Mouse (Mus musculus): Measurements from ENCODE around the gene Pitpnm2. TPM values are rescaled to one million over a fixed set of nuclear protein-coding genes. Genes with fewer than 3 reads are reported as not detected.
A peak's percentile ranks its signal among the peaks of the same experiment; 100 is the strongest.

Pitpnm2 gene
- polyA plus RNA-seq, 1 experiment from 2014 or later: 7.5 TPM

GRCm38 (mm10) chr5:124119204-124119603 lies 130.4 kb downstream of the Pitpnm2 start:
- no peak overlapping the region for H3K4me3 ChIP-seq
- 0 out of 2 replicates have a peak overlapping the region, but pooled peaks have one; percentile 2 for H3K9ac ChIP-seq
- H3K4me2 ChIP-seq: no peak overlapping the region
- ATAC-seq (ENCODE audit: insufficient number of reproducible peaks, low FRiP score): no peak
- 75% methylated on average over 5 of the region's 5 CpGs for WGBS
- H3K9me3 ChIP-seq (replicated peaks): no peaks in the 10 kb centered on the region
- peaks cover 34% of the 10 kb centered on the region for H3K4me1 ChIP-seq (replicated peaks)
- H3K36me3 ChIP-seq: peaks cover 80% of the 10 kb centered on the region
- no peak overlapping the region for H3K27ac ChIP-seq (ENCODE audit: poor library complexity, severe bottlenecking)
- H3K27me3 ChIP-seq (replicated peaks): no peaks in the 10 kb centered on the region

DNA sequence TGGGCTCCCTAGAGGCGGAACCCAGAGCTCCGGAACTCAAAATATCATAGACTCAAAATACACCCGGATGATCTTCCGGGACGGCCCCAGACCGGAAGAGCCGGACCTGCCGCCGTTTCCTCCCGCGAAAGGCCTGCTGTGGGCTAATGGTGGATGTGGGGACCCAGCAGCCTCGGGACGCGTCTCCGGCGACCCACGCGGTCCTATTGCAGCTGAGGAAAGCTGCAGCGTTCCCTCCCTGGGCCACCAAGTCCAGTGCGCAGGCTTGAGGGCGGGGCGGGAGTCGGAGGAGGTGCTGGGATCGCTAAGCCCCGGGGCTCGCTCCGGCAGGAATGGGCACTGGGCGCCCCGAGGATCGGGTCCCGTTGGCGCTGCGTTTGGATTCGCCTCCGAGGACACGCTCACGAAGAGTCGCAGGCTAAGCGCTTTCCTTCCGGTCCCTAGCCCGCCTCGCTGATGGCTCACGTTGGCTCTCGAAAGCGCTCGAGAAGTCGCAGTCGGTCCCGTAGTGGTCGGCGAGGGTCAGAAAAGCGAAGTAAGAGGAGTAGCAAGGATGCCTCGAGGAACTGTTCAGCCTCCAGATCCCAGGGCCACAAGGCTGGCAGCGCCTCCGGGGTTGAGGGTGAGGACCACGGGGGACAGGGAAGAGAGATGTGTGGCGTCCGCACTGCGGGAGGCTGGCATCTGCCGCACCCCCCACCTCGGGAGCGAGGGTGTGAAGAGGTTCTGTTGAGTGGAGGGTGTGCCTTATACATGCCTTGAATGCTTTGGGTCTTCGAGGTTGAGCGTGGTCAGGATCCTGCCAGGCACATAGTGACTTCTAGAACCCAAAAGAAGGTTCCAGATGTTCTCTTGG lies 133.3 kb downstream of the Pitpnm2 start, which contains the start of gene Arl6ip4:
Gene Arl6ip4, plus strand, starts transcription at position 100 of the 856 bp plus-strand sequence.
- Histone ChIP-seq H3K4me2 (peak within 1 kb of the TSS; percentile 89), H3K27ac (ENCODE audit: poor library complexity, severe bottlenecking) (peak within 1 kb of the TSS; percentile 63), H3K9me3 (replicated peaks) (no peaks in the 10 kb centered on the region), H3K27me3 (replicated peaks) (no peaks in the 10 kb centered on the region), H3K9ac (peak within 1 kb of the TSS; percentile 92), H3K4me3 (peak within 1 kb of the TSS; percentile 92), H3K36me3 (peaks cover 55% of the 10 kb centered on the region), H3K4me1 (replicated peaks) (peaks cover 49% of the 10 kb centered on the region)
- ATAC-seq (ENCODE audit: insufficient number of reproducible peaks, low FRiP score): no peak
- 2% methylated on average over 64 of the region's 64 CpGs for WGBS

DNA sequence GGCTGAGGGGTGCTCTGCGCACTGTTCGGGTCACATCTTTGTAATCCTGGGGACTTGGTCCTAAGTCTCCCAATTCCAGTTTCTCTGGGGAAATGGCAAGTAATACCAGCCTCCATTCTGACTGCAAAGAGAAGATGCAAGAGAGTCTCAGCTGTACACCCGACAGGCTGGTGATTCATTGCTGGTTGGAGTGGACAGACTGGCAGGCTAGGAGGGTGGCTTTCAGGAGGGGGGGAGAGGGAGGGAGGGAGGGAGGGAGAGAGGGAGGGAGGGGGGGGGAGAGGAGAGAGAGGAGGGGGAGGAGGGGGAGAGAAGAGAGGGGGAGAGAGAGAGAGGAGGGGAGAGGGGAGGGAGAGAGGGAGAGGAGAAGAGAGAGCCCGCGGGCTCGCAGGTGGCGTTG lies 134.0 kb downstream of the Pitpnm2 start:
- Histone ChIP-seq H3K4me1 (replicated peaks) (peaks cover 54% of the 10 kb centered on the region), H3K36me3 (peaks cover 48% of the 10 kb centered on the region), H3K4me3 (peak overlapping the region; percentile 92), H3K27me3 (replicated peaks) (no peaks in the 10 kb centered on the region), H3K4me2 (peak overlapping the region; percentile 89), H3K27ac (ENCODE audit: poor library complexity, severe bottlenecking) (peak overlapping the region; percentile 63), H3K9ac (peak overlapping the region; percentile 92), H3K9me3 (replicated peaks) (no peaks in the 10 kb centered on the region)
- ATAC-seq (ENCODE audit: insufficient number of reproducible peaks, low FRiP score): no peak
- WGBS: 22% methylated on average over 7 of the region's 7 CpGs

DNA sequence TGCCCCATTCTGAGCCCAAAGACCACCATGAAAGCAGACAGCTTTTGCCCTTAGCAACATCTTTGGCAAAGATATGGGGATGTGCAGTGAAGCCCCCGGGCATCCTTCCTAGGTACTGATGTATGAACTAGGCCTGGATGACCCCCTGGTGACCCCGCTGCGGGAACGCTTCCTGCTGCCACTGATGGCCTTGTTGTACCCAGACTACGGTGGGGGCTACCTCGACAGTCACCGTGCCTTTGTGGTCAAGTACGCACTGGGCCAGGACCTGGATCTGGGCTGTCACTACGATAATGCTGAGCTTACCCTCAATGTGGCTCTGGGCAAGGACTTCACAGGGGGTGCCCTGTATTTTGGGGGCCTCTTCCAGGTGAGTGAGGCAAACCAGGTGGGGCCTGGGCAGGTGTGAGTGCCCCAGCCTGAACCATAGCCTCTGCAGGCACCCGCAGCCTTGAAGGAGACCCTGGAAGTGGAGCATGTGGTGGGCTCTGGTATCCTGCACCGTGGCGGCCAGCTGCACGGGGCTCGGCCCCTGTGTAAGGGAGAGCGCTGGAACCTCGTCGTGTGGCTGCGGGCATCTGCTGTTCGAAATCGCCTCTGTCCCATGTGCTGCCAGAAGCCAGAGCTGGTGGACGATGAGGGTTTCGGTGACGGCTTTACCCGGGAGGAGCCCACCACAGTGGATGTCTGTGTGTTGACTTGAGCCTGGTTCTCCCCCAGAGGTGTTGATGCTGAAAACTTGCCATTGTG lies 135.1 kb downstream of the Pitpnm2 start:
- no peak for ATAC-seq (ENCODE audit: insufficient number of reproducible peaks, low FRiP score)
- Histone ChIP-seq H3K4me3 (no peak overlapping the region), H3K27me3 (replicated peaks) (no peaks in the 10 kb centered on the region), H3K36me3 (peaks cover 37% of the 10 kb centered on the region), H3K4me1 (replicated peaks) (peaks cover 54% of the 10 kb centered on the region), H3K9ac (no peak overlapping the region), H3K9me3 (replicated peaks) (no peaks in the 10 kb centered on the region), H3K4me2 (no peak overlapping the region), H3K27ac (ENCODE audit: poor library complexity, severe bottlenecking) (no peak overlapping the region)
- WGBS: 89% methylated on average over 24 of the region's 24 CpGs

DNA sequence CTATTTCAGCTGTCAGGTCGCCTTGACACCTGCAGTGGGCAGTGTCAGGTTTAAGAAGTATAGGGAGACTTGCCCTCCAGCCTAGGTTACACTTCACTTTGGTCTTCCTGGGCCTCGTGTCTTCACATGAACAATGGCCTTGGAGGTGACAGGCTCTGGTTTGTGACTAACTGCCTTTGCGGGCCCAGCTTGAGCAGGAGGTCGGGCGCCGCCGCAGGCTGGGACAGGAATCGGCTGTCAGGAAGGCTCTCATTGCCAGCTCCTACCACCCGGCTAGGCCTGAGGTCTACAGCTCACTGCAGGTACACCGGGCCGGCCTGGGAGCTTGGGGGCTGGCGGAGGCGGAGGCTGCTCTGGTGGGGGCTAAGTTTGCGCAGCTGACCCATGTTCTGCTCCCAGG lies 136.5 kb downstream of the Pitpnm2 start:
- ATAC-seq (ENCODE audit: insufficient number of reproducible peaks, low FRiP score): no peak
- H3K27ac ChIP-seq (ENCODE audit: poor library complexity, severe bottlenecking): peak overlapping the region; percentile 86
- H3K4me3 ChIP-seq: peak overlapping the region; percentile 95
- H3K27me3 ChIP-seq (replicated peaks): no peaks in the 10 kb centered on the region
- 21% methylated on average over 14 of the region's 14 CpGs for WGBS
- peaks cover 46% of the 10 kb centered on the region for H3K4me1 ChIP-seq (replicated peaks)
- peak overlapping the region; percentile 85 for H3K9ac ChIP-seq
- peak overlapping the region; percentile 97 for H3K4me2 ChIP-seq
- H3K36me3 ChIP-seq: peaks cover 23% of the 10 kb centered on the region
- no peaks in the 10 kb centered on the region for H3K9me3 ChIP-seq (replicated peaks)

GRCm38 (mm10) chr5:124112531-124112930 lies 137.0 kb downstream of the Pitpnm2 start:
- peak overlapping the region; percentile 86 for H3K27ac ChIP-seq (ENCODE audit: poor library complexity, severe bottlenecking)
- H3K27me3 ChIP-seq (replicated peaks): no peaks in the 10 kb centered on the region
- 1% methylated on average over 18 of the region's 18 CpGs for WGBS
- peak overlapping the region; percentile 97 for H3K4me2 ChIP-seq
- H3K4me1 ChIP-seq (replicated peaks): peaks cover 43% of the 10 kb centered on the region
- peak overlapping the region; percentile 85 for H3K9ac ChIP-seq
- peak overlapping the region; percentile 95 for H3K4me3 ChIP-seq
- no peak for ATAC-seq (ENCODE audit: insufficient number of reproducible peaks, low FRiP score)
- H3K36me3 ChIP-seq: peaks cover 18% of the 10 kb centered on the region; the same call in 1 of the 2 replicates
- H3K9me3 ChIP-seq (replicated peaks): no peaks in the 10 kb centered on the region

- H3K9ac ChIP-seq: peak within 1 kb of the TSS; percentile 85
- ATAC-seq (ENCODE audit: insufficient number of reproducible peaks, low FRiP score): peak; percentile 98
- H3K4me2 ChIP-seq: peak within 1 kb of the TSS; percentile 97
- 3% methylated on average over 66 of the region's 66 CpGs for WGBS
- no peaks in the 10 kb centered on the region for H3K27me3 ChIP-seq (replicated peaks)
- no peaks in the 10 kb centered on the region for H3K9me3 ChIP-seq (replicated peaks)
- H3K4me3 ChIP-seq: peak within 1 kb of the TSS; percentile 95
- H3K4me1 ChIP-seq (replicated peaks): peaks cover 37% of the 10 kb centered on the region
- H3K27ac ChIP-seq (ENCODE audit: poor library complexity, severe bottlenecking): peak within 1 kb of the TSS; percentile 86
- peaks cover 12% of the 10 kb centered on the region; the same call in 1 of the 2 replicates for H3K36me3 ChIP-seq
Observed at GRCm38 (mm10) chr5:124111742-124112497, 137.6 kb downstream of the Pitpnm2 start, which contains the start of gene Ogfod2. Gene Ogfod2 (plus strand): TSS chr5:124112297.

DNA sequence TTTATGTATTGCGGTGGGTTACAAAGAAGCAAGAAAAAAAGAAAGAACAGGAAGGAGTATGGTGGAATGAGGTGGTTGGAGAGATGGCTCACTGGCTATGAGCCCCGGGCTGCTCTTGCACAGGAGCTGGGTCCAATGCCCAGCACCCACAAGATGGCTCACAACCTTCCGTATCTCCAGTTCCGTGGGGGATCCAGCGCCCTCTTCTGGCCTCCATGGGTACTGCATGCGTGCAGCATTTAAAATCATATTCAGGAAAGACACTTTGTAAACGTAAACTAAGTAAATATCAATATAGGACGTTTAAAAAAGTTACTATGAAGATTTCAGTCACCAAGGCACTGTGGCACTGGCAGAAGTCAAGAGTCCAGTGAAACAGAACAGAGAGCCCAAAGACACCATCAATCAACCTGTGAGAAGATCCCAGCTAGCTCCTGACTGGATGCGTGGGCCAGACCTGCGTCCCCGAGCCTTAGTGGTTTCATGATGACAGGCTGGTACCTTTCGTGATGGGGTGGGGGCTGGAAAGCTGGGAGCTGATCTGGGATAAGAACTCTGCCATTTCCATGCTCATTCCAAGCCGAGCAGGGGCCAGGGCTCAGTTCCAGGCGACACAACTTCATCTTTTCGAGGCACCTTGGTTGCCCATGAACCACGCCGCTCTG lies 138.4 kb downstream of the Pitpnm2 start:
- peak overlapping the region; percentile 66 for H3K9ac ChIP-seq
- no peaks in the 10 kb centered on the region for H3K27me3 ChIP-seq (replicated peaks)
- no peaks in the 10 kb centered on the region for H3K9me3 ChIP-seq (replicated peaks)
- peak overlapping the region; percentile 97 for H3K4me2 ChIP-seq
- H3K27ac ChIP-seq (ENCODE audit: poor library complexity, severe bottlenecking): peak overlapping the region; percentile 50
- peaks cover 12% of the 10 kb centered on the region; the same call in 1 of the 2 replicates for H3K36me3 ChIP-seq
- WGBS: 28% methylated on average over 17 of the region's 17 CpGs
- H3K4me1 ChIP-seq (replicated peaks): peaks cover 32% of the 10 kb centered on the region
- H3K4me3 ChIP-seq: peak overlapping the region; percentile 95
- no peak for ATAC-seq (ENCODE audit: insufficient number of reproducible peaks, low FRiP score)

DNA sequence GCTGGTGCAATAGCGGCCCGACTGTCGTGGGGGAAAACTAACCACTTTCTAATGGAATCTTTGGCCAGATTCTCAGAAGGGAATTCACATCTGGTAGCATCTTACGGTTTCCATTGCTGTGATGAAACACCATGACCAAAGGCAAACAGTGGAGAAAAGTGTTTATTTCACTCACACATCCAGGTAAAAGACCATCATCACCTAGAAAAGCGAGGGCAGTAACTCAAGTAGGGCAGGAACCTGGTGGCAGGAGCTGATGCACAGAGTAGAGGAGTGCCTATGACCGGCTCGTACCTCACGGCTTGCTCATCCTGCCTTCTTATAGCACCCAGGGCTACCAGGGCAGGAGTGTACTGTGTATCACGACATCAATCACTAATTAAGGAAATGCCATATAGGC lies 146.0 kb downstream of the Pitpnm2 start:
- H3K4me3 ChIP-seq: no peak overlapping the region
- H3K36me3 ChIP-seq: peaks cover 4% of the 10 kb centered on the region; the same call in 1 of the 2 replicates
- no peak overlapping the region for H3K4me2 ChIP-seq
- no peaks in the 10 kb centered on the region for H3K27me3 ChIP-seq (replicated peaks)
- H3K9me3 ChIP-seq (replicated peaks): no peaks in the 10 kb centered on the region
- no peak overlapping the region for H3K9ac ChIP-seq
- no peaks in the 10 kb centered on the region for H3K4me1 ChIP-seq (replicated peaks)
- ATAC-seq (ENCODE audit: insufficient number of reproducible peaks, low FRiP score): no peak
- no peak overlapping the region for H3K27ac ChIP-seq (ENCODE audit: poor library complexity, severe bottlenecking)
- WGBS: 91% methylated on average over 9 of the region's 9 CpGs

DNA sequence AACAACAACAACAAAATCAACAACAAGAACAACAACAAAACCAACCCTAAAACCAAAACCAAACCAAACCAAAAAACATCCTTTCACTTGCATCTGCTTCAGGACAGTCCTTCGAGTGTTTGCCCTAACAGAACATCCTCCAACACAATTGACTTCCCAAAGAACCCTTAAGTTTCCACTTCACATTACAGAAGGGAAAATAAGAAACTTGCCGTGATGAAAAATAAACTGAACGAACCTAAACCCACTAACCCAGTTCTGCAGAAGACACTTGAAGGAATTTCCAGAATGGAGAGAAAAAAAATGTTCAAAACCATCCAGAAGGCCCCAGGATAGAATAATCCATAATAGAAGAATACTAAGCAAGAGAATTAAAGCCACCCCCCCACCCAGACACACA lies 146.5 kb downstream of the Pitpnm2 start:
- peaks cover 4% of the 10 kb centered on the region; the same call in 1 of the 2 replicates for H3K36me3 ChIP-seq
- no peak overlapping the region for H3K4me2 ChIP-seq
- no peak overlapping the region for H3K4me3 ChIP-seq
- no peak overlapping the region for H3K9ac ChIP-seq
- H3K9me3 ChIP-seq (replicated peaks): no peaks in the 10 kb centered on the region
- H3K4me1 ChIP-seq (replicated peaks): no peaks in the 10 kb centered on the region
- no peak overlapping the region for H3K27ac ChIP-seq (ENCODE audit: poor library complexity, severe bottlenecking)
- no peaks in the 10 kb centered on the region for H3K27me3 ChIP-seq (replicated peaks)
- WGBS: 70% methylated on average over 3 of the region's 3 CpGs
- ATAC-seq (ENCODE audit: insufficient number of reproducible peaks, low FRiP score): no peak
